Mouse (Mus musculus) testis, adult 2 months (tissue): ENCODE measurements around the gene Hormad1.

Experiments used
- CTCF ChIP-seq: fragments of 200-500 bp; IDR thresholded peaks from 2 replicates; pipeline ENCODE4 v1.5.1; 2012; ENCODE audit warnings: low read depth, mild to moderate bottlenecking, inconsistent platforms, low read length, moderate library complexity; ENCODE audit not compliant: control insufficient read depth, insufficient read depth, insufficient replicate concordance
- POLR2A ChIP-seq: fragments of 200-500 bp; IDR thresholded peaks from 2 replicates; pipeline ENCODE4 v1.6.1; 2012; ENCODE audit warnings: low read depth, mild to moderate bottlenecking, inconsistent platforms, low read length, moderate library complexity; ENCODE audit not compliant: control insufficient read depth

- TF ChIP-seq POLR2A (peak; percentile 99), CTCF (no peak)
Measured at GRCm38 (mm10) chr3:95559437-95559836, at the start of gene Hormad1.
